Mouse (Mus musculus) kidney, adult 8-10 months (tissue): ENCODE results near the gene Ece1.

ENCODE experiments used
- DNase-seq, 2 experiments: peaks; one replicate each; pipeline ENCODE4 v3.0.0; 2022

The Ece1 gene

GRCm38 (mm10) chr4:137992890-137993289, 130.9 kb downstream of the Ece1 start, which contains the start of gene Eif4g3:
Gene Eif4g3 (plus strand): TSS chr4:137993022.
- DNase-seq = no peak

GRCm38 (mm10) chr4:137993291-137993758, 131.3 kb downstream of the Ece1 start:
- DNase-seq = peak; percentile 98 to 99

- peak in 1 of 2 experiments; percentile 42 for DNase-seq
These were observed 132.0 kb downstream of the Ece1 start for GRCm38 (mm10) chr4:137993821-137994561.

GRCm38 (mm10) chr4:137994562-137995336, 132.7 kb downstream of the Ece1 start:
- DNase-seq = no peak

GRCm38 (mm10) chr4:137995399-137995798, 133.4 kb downstream of the Ece1 start:
- DNase-seq = peak in 1 of 2 experiments; percentile 41

- DNase-seq = no peak
These were observed 136.2 kb downstream of the Ece1 start for GRCm38 (mm10) chr4:137998232-137998631.

DNA sequence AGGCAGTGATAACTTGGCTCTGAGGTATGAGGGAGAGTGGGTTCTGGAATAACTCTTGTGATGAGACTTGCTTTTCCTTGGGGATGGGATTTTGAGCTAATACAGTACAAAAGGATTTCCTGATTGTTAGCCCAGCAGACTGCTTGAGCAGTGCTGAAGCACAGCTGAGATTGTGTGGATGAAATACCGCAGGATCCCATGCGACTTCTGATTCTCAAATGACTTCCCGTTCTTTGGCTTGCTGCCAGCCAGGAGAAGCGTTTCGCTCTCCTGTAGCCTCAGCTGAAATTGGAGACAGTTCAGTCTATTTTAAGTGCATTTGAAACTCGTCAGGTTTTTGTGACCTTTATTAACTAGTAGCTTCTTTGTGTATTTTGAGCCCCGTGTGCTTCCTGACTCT, 138.6 kb downstream of the Ece1 start:
- peak in 1 of 2 experiments; percentile 65 for DNase-seq

DNA sequence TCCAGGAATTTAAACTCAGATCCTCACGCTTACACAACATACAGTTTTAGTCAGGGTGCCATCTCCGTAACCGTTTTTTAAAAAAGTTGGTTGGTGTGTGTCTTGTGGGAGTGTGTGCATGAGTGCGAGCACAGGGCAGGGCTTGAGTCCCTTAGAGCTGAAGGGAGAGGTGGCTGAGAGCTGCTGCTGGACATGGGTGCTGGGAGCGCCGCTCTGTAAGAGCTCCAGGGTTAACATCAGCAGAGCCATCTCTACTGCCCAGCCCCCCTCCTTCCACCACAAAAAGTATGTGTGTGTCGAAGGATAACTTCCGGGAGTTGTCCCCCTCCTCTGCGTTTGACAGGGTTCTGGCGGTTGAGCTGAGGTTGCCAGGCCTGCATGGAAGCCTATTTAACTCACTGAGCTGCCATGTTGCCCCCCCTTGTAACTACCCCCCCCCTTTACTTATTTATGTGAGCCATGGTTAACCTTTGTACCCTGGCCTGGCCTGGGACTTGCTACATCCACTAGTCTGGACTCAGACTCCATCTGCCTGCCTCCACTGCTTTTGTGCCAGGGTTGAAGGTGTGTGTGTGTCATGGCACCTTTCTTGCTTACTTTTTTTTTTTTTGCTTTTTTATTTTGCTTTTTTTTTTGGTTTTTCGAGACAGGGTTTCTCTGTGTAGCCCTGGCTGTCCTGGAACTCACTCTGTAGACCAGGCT, 142.0 kb downstream of the Ece1 start:
- peak; percentile 65 to 77 for DNase-seq

- DNase-seq = no peak
These were observed 143.7 kb downstream of the Ece1 start for GRCm38 (mm10) chr4:138005781-138006180.

GRCm38 (mm10) chr4:138006951-138007613, 145.0 kb downstream of the Ece1 start:
- no peak for DNase-seq

DNA sequence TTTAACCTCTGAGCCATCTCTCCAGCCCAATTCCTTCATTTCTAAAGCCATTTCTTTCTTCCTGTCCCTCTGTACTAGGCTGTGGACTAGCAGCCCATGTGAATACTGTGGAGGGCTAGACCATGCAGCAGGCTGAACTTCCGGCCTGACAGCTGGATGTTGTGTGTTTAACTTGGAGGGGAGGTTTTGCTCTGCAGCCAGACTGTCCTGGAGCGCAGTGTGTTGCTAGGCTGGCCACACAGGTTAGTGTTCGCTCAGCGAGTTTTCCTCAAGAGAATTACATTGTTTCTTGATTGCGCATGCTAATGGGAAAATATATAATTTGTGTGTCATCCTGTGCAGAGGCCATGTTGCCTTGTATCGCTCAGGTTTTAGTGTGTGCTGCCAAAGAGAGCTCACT, 146.6 kb downstream of the Ece1 start:
- DNase-seq = no peak

DNA sequence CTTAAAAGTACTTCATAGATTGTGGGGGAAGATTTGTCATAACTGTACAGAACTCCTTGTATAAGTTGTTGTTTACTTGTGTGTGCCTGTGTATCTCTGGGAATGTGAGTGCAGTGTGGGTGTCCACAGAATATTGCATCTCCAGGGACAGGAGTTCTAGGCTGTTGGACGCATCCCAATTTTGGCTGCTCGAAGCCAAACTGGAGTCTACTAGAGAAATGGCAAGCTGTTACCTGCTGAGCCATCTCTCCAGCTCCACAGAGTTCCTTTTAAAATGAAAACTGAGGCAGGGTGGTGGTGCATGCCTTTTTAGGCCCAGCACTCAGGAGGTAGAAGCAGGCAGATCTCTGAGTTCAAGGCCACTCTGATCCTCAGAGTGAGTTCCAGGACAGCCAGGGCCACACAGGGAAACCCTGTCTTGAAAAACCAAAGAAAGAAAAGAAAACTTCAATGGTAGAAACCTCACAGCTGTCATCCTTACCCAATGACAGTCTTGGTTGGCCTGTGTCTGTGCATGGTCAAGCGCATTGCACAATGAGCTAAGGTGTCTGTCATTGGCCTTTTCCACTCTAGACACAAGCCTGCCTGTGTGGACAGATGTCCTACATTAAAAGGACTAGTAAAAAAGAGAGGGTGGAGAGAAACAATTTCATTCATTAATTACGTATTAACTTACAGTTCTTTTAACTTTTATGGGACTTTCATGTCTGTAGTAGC, 147.9 kb downstream of the Ece1 start:
- no peak for DNase-seq

- DNase-seq = no peak
These were observed 151.9 kb downstream of the Ece1 start for GRCm38 (mm10) chr4:138013723-138014479.
